Mouse (Mus musculus) kidney, adult 18-20 months (tissue): ENCODE data around the gene Rbp7.

ENCODE experiments used
- DNase-seq: peaks from one replicate; pipeline ENCODE4 v3.0.0; 2021

The Rbp7 gene

DNA sequence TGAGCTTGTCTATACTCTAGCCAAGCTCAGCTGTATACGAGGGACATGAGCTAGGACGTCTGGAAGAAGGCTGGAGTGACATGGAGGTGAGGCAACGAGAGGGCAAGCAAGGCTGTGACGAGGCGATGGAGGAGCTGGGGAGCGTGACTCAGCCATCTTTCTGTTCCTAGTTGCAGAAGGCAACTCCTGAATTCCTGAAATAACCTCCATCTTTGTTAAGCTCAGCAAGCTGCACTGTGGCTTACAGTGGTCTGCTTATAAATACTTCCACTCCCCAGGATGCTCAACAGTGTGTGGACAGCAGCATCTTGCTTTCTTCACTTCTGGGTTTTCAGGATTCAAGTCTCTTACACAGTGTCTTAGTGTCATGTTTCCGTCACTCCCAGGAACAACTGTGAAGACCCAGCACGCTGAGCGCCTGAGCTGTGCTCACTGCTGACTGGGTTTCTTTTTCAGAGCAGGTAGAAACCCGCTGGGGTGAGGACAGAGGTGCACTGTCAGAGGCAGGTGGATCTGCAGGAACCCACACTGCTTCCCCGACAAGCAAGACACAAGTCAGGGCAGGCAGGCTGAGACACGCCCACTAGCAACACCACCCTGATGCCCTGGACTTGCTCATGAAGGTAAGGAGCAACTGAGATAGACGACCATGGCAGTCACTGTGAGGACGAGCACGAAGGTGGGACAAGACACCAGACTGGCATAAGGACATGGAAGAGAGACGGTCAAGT is 48.9 kb downstream of the Rbp7 start:
- no peak for DNase-seq

- no peak for DNase-seq
These were observed 49.9 kb downstream of the Rbp7 start for GRCm38 (mm10) chr4:149404640-149405465.

GRCm38 (mm10) chr4:149403037-149403436 is 51.7 kb downstream of the Rbp7 start:
- DNase-seq = no peak

DNA sequence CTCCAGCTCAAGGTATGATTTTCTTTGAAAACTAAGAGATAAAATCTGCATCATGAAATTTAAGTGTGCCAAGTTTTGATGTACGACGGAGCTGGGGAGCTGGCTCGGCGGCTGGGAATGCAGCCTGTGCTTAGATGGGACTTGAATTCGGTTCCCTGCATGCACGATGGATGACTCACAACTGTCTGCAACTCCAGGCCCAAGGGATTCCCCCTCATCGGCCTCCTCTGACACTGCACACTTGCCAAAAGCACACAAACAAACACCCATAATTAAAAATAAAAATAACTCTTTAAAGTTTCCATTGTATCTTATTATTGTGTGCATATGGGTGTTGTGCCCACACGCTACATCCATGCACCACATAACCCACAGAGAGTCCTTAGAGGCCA is 53.2 kb downstream of the Rbp7 start:
- no peak for DNase-seq

DNA sequence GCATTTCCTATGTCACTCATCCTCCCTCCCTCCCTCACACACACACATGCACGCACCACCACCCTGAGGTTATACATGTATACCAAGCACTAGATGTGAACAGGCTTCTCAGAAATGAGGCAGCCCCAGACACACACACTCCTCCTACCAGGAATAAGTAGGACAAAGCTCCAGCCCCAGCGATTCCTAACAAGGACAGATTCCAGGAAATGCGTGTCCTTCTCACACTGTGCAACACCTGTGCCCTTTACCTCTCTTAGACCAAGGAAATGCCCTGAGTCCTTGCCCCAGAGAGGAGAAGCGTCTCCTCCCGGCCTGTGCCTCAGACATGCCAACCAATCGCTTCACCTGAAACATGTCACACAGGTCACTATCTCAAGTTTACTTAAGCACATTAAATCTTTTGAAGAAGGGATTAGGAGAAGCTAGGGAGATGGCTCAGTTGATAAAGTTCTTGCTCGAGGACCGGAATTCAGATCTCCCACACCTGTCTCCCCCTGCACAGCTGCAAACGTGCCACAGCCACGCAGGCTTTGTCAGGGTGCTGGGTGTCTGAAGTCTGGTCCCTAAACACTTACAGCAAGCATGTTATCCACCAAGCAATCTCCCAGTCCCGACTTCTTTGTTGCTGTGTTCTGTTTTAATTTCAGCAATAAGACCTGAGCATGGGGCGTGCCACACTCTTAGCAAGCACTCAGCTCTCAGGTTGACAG is 53.7 kb downstream of the Rbp7 start:
- no peak for DNase-seq
